Mouse (Mus musculus) midbrain, embryonic 14.5 days (tissue): ENCODE data around the gene Gm17949. TPM values are rescaled to one million over a fixed set of nuclear protein-coding genes. Genes with fewer than 3 reads are reported as not detected.

Source experiments
- ATAC-seq: fragments of 200-750 bp; cut with Nextera tagmentation; 2 replicates; pipeline ENCODE4 v1.8.0; 2017; ENCODE audit warnings: moderate number of reproducible peaks, moderate library complexity; ENCODE audit not compliant: low FRiP score, low TSS enrichment
- DNase-seq: peaks from one replicate; pipeline ENCODE4 v3.0.0-alpha.2; 2015
- H3K27ac ChIP-seq: fragments of 300-500 bp; sonication (generic); replicated peaks from 2 replicates; pipeline ENCODE4 v1.5.1; 2014; ENCODE audit warnings: mild to moderate bottlenecking, low read depth, low read length, moderate library complexity
- H3K27me3 ChIP-seq: fragments of 300-500 bp; sonication (generic); 2 replicates; pipeline ENCODE4 v1.6.1; 2014; ENCODE audit warnings: low read length, control low read depth, mixed read lengths; ENCODE audit not compliant: control insufficient read depth, insufficient read depth
- H3K36me3 ChIP-seq: fragments of 300-500 bp; sonication (generic); 2 replicates; pipeline ENCODE4 v1.6.1; 2014; ENCODE audit warnings: low read length, control low read depth; ENCODE audit not compliant: control insufficient read depth, insufficient read depth
- H3K4me1 ChIP-seq: fragments of 300-500 bp; sonication (generic); 2 replicates; pipeline ENCODE4 v1.6.1; 2014; ENCODE audit warnings: mild to moderate bottlenecking, antibody characterized with exemption, low read length, control low read depth; ENCODE audit not compliant: control insufficient read depth, insufficient read depth
- H3K4me2 ChIP-seq: fragments of 300-500 bp; sonication (generic); 2 replicates; pipeline ENCODE4 v1.6.1; 2014; ENCODE audit warnings: mild to moderate bottlenecking, low read length, moderate library complexity
- H3K4me3 ChIP-seq: fragments of 300-500 bp; sonication (generic); replicated peaks from 2 replicates; pipeline ENCODE4 v1.5.1; 2014; ENCODE audit warnings: low read depth, low read length
- H3K9ac ChIP-seq: fragments of 300-500 bp; sonication (generic); replicated peaks from 2 replicates; pipeline ENCODE4 v1.6.1; 2014; ENCODE audit warnings: mild to moderate bottlenecking, low read length, moderate library complexity
- H3K9me3 ChIP-seq: fragments of 300-500 bp; sonication (generic); 2 replicates; pipeline ENCODE4 v1.6.1; 2016; ENCODE audit warnings: low read length, control low read depth, mixed read lengths; ENCODE audit not compliant: control insufficient read depth
- WGBS: fragments of 180-500 bp; shearing (Covaris S2); extraction: QIAGEN DNeasy Blood & Tissue Kit; methylation state at CpG from one replicate; pipeline ENCODE4 v1.1.7; 2014; 5-methylcytosine and 5-hydroxymethylcytosine counted together
- polyA plus RNA-seq: library from polyadenylated mRNA; unstranded; fragments of >200 nt; fragmentation: Nextera tagmentation; extraction: Ambion mirVana; gene quantifications from 2 replicates; pipeline ENCODE4 v1.2.1, GENCODE M21; 2014

Gm17949 gene
- polyA plus RNA-seq, result 0.24 and 0.42 TPM in 2 replicates

DNA sequence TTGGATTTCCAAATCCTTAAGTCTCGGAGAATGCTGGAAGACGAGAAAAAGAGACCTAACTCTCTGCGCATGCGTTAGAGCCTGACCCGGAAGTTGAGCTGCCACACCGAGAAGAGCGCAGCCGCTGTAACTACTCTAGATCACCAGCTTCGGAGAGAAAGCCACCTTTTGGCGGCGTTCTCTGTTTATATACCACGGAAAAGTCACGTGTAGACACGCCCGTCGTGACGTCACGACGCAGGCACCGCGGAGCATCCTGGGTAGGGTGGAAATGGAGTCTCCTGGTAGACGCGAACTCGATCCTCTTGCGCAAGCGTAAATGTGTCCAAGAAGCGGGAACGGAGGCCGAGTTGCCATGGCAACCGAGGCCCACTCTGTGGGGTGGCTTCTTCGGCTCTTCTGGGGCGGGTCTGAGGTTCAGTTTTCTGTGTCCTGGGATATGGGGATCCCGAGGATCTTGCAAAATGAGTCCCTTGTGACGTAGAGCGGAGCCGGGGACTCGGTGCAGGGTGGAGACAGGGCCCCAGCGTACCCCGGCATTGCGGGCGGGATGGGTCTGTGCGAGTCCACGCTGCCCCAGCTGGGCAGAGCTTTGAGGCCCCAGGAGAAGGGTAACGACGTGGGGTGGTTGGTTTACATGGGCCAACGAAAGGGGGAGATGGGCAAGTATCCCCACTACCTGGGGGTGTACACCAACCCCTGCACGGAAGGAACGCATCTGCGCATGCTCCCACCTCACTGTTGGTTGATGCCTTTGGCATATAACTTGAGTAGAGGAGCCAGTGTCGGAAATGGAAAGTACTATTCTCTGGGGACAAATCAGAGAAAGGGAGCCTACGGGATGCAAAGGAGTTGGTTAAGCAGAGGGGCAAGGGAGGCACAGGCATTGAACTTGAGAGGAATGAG lies at the start of gene Gm17949, which contains the start of gene Gtf2f1:
Gene Gm17949 (plus strand): TSS at position 234 of the 906 bp plus-strand sequence.
Gene Gtf2f1 (minus strand): TSS at position 53 of the 906 bp plus-strand sequence.
- Histone ChIP-seq H3K27ac (peak within 1 kb of the TSS; percentile 96), H3K9me3 (no peaks in the 10 kb centered on the region), H3K4me1 (peaks cover 16% of the 10 kb centered on the region), H3K9ac (peak within 1 kb of the TSS; percentile 80), H3K36me3 (peaks cover 22% of the 10 kb centered on the region), H3K27me3 (no peaks in the 10 kb centered on the region), H3K4me2 (peak within 1 kb of the TSS; percentile 92), H3K4me3 (peak within 1 kb of the TSS; percentile 72)
- WGBS, result under 1% methylated on average over 51 of the region's 51 CpGs
- DNase-seq, result peak; percentile 100
- ATAC-seq, result peak; percentile 93

DNA sequence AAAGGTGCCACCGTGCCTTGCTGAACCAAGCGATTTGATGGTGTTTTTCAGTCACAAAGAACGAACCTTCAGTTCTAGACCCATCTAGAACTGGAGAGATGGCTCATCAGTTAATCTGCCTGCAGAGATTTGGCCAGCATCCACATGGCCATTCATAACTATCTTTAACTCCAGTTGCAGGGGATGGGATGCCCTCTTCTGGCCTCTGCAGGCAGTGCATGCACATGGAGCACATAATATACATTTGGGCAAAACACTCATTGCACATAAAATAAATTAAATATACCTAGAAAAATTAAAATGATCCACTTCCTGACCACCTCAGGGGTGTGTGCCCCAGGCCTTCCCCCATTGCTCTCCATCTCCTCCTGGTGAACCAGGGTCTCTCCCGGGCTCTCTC lies 49.4 kb upstream of the Gm17949 start:
- Histone ChIP-seq H3K27ac (no peak overlapping the region), H3K36me3 (no peaks in the 10 kb centered on the region), H3K4me3 (no peak overlapping the region), H3K27me3 (no peaks in the 10 kb centered on the region), H3K9me3 (no peaks in the 10 kb centered on the region), H3K4me1 (no peaks in the 10 kb centered on the region), H3K9ac (no peak overlapping the region), H3K4me2 (no peak overlapping the region)
- WGBS, result 93% methylated on average over 4 of the region's 4 CpGs
- DNase-seq, result no peak
- no peak for ATAC-seq

DNA sequence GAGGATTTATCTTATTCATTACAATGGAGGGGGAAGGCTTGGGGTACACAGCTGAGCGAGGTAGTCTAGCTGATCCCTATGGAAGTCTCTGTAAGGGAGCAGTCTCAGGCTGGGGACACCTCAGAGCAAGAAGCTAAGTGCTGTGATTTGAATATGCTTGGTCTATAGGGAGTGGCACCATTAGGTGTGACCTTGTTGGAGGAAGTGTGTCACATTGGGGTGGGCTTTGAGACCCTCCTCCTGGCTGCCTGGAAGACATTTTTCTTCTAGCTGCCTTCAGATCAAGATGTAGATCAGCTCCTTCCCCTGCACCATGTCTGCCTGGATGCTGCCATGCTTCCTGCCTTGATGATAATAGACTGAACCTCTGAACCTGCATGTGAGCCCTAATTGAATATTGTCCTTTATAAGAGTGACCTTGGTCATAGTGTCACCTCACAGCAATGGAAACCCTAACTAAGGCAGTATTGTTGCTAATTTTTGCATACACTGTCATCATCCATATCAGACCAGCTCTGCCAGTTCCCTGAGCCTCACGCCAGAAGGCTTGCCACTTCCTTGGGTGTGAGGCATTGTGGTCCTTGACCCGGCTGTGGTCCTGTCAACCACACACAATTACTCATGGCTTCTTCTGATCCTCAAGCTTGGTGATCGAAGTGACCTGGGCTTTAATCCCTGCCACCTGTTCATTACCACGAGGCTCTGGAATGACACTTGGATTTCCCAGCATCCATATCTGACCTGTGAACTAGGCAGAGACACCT lies 48.4 kb upstream of the Gm17949 start:
- no peak for DNase-seq
- Histone ChIP-seq H3K27me3 (no peaks in the 10 kb centered on the region), H3K27ac (no peak overlapping the region), H3K4me3 (no peak overlapping the region), H3K9me3 (no peaks in the 10 kb centered on the region), H3K36me3 (no peaks in the 10 kb centered on the region), H3K4me1 (no peaks in the 10 kb centered on the region), H3K9ac (no peak overlapping the region), H3K4me2 (no peak overlapping the region)
- no peak for ATAC-seq
- WGBS, result 85% methylated on average over 5 of the region's 5 CpGs

DNA sequence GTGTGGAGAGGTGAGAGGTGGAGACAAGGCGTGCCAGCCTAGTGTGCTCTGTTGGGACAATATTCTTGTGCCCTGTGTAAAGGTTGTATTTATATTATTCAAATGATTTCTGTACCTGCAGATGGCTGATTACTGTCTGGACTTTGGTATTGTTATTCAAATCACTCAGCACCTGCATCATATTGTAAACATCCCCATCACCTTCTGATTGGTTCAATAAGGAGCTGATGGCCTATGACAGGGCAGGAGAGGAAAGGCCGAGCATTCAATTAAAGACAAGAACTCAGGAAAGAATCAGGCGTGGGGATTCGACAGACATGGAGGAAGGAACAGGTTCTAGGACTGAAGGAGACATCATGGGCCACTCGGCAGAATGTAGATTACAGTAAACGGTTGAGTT lies 47.6 kb upstream of the Gm17949 start:
- no peak overlapping the region for H3K9ac ChIP-seq
- no peaks in the 10 kb centered on the region for H3K36me3 ChIP-seq
- no peak for DNase-seq
- no peaks in the 10 kb centered on the region for H3K4me1 ChIP-seq
- H3K4me3 ChIP-seq, result no peak overlapping the region
- H3K4me2 ChIP-seq, result no peak overlapping the region
- 78% methylated on average over 6 of the region's 6 CpGs for WGBS
- H3K9me3 ChIP-seq, result no peaks in the 10 kb centered on the region
- ATAC-seq, result no peak
- no peak overlapping the region for H3K27ac ChIP-seq
- no peaks in the 10 kb centered on the region for H3K27me3 ChIP-seq

DNA sequence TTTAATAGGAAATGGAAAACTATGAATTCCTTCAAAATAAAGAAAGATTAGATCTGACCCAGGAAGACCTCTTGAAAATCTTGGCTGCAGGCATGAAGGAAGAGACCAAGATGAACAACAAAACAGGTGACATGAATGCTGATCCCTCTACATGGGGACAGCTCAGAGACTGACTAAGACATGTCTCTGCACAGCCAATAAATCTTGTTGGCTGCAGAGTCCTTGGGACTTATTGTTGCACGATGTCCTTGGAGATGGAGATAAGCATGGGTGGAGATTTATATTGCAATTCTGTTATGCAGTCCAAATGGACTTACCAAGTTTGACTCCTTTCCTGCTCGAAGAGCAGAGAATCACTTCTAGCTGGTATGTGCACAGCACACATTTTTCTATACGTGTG lies 41.9 kb upstream of the Gm17949 start:
- Histone ChIP-seq H3K9ac (no peak overlapping the region), H3K9me3 (no peaks in the 10 kb centered on the region), H3K36me3 (no peaks in the 10 kb centered on the region), H3K27me3 (no peaks in the 10 kb centered on the region), H3K4me1 (no peaks in the 10 kb centered on the region), H3K4me3 (no peak overlapping the region), H3K27ac (no peak overlapping the region), H3K4me2 (no peak overlapping the region)
- ATAC-seq, result no peak
- no peak for DNase-seq
- 77% methylated on average over 3 of the region's 3 CpGs for WGBS

DNA sequence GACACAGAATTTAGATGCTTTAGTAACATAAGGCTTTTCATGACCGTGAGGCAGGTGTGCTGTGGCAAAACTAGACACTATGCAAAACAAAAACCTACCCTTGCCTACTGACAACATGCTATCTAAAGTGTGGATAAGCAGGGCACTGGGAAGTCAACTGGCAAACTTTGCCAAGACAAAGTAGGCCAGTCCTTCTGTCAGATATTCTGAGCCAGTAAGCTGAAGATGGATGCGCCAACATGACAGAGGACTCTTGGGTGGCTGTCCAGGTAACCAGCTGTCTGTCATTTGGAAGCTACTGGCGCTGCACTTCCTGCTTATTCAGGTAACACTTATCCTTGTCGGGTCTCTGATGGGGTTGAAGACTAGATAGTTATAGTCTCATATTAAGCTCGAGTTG lies 41.2 kb upstream of the Gm17949 start:
- DNase-seq (no peak), ATAC-seq (no peak)
- Histone ChIP-seq H3K36me3 (no peaks in the 10 kb centered on the region), H3K4me1 (no peaks in the 10 kb centered on the region), H3K9ac (no peak overlapping the region), H3K4me2 (no peak overlapping the region), H3K27me3 (no peaks in the 10 kb centered on the region), H3K27ac (no peak overlapping the region), H3K4me3 (no peak overlapping the region), H3K9me3 (no peaks in the 10 kb centered on the region)
- WGBS, result 67% methylated on average over 5 of the region's 5 CpGs

DNA sequence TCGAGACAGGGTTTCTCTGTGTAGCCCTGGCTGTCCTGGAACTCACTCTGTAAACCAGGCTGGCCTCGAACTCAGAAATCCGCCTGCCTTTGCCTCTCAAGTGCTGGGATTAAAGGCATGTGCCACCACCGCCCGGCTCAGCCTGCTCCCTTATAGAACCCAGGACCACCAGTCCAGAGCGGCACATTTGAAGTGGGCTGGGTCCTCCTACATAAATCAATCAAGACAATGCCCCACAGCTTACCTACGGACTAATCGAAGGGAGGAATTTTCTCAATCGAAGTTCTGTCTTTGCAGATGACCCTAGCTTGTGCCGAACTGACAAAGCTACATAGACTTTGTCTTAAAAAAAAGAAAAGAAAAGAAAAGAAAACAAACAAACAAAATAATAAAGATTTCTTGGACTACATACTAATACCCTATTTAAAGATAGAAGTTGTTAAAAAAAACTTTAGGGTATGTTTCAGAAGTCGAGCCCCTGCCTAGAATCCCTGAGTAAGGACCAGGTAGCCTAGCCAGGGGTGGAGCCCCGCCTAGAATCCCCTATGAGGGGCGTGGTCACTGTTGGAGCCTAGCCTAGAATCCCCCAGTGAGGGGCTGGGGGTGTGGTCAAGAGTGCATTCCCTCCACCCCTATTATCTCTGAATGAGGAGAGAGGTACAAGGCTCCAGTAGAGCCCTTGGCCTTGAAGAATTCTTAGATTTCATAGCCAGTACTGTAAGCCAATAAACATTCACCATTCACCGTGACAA lies 37.1 kb upstream of the Gm17949 start:
- H3K4me1 ChIP-seq, result no peaks in the 10 kb centered on the region
- no peak overlapping the region for H3K27ac ChIP-seq
- no peak overlapping the region for H3K4me2 ChIP-seq
- no peaks in the 10 kb centered on the region for H3K27me3 ChIP-seq
- no peaks in the 10 kb centered on the region for H3K36me3 ChIP-seq
- DNase-seq (no peak), ATAC-seq (no peak)
- H3K9ac ChIP-seq, result no peak overlapping the region
- no peak overlapping the region for H3K4me3 ChIP-seq
- 63% methylated on average over 13 of the region's 14 CpGs for WGBS
- no peaks in the 10 kb centered on the region for H3K9me3 ChIP-seq

DNA sequence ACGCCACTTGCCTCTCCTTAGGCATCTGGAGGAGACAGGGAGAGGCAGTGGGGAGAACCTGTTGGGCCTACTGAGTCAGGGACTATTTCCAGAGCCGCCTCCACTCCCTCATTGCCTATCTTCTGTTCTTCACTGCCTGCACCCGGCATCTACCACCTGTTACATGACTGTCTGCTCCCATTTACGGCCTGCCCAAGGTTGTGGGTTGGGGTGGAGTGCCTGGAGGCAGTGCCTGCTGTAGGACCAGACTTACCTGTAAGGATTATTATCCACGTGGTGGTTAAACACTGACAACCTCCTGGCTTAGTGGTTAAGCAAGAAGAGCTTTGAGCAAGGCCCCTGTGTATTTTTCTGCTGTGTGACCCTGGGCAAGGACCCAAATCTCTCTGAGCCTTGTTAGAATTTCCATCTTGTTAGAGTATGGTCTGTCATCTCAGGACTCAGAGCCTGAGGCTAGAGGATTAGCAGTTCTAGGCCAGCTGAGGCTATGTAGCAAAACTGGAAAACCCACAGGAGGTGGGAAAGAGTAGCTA lies 36.5 kb upstream of the Gm17949 start:
- Histone ChIP-seq H3K4me3 (no peak overlapping the region), H3K27ac (no peak overlapping the region), H3K4me2 (no peak overlapping the region), H3K9me3 (no peaks in the 10 kb centered on the region), H3K4me1 (no peaks in the 10 kb centered on the region), H3K36me3 (no peaks in the 10 kb centered on the region), H3K9ac (no peak overlapping the region), H3K27me3 (no peaks in the 10 kb centered on the region)
- ATAC-seq (no peak), DNase-seq (no peak)
- 83% methylated on average over 5 of the region's 5 CpGs for WGBS
